24 mouse cellular contexts compared by ENCODE assay signal in the genomic region with DNA sequence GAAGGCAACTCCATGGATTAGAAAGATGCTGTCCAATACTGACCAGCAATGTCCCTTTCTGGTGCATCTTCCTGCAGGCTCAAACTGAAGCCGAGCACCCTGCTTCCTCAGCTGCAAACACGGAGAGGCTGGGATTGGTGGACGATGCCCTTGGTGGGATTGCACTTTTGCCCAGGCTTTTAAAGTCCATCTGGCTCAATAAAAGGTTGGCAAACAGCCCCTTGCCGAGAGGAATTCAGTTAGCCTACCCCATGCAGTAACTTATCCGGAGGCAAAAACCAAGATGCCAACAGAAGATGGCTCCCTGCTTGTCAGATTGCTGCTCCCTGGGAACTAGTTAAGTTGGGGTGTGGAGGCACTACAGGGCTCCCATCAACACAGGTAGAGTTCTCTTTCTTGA.
DNase-seq lines count a peak whose midpoint lies in the region; ATAC-seq and TF ChIP-seq lines count a peak whose summit lies in the region.
"Had no signal": no experiment of that assay in that cellular context is flagged by ENCODE, and none has a peak within 500 bp of the region (broad histone marks: within the 10 kb centered on the region; RNA-seq: fewer than 3 reads in every experiment).

No protein-coding gene starts in this region.

- no peak for TF ChIP-seq CTCF in kidney, adult 2 months (conservative IDR thresholded peaks at IDR 0.05; ENCODE audit: insufficient read depth, insufficient read length, low read depth, low read length)

- 57% methylated on average over 5 of the region's 5 CpGs for whole genome bisulfite sequencing in kidney, adult 2 months
- WGBS in kidney, embryonic 15.5 days: 65% methylated on average over 5 of the region's 5 CpGs

- no peak overlapping the region for H3K27ac ChIP-seq in kidney, adult 2 months (ENCODE audit: insufficient read depth, low read depth, low read length)
- H3K27ac ChIP-seq in kidney, embryonic 15.5 days: no peak overlapping the region
- H3K27ac ChIP-seq: embryonic facial prominence, embryonic 10.5 days; embryonic facial prominence, embryonic 12.5 days; forebrain, embryonic 13.5 days; forebrain, embryonic 15.5 days had no signal

- no peak for ATAC-seq in kidney, embryonic 15.5 days (replicated peaks; ENCODE audit: low FRiP score)
- ATAC-seq: activated CD4-positive, CD25-positive, alpha-beta regulatory T cell, adult 4 months; CD4-positive, CD25-positive, alpha-beta regulatory T cell, adult 4 months; forebrain, embryonic 13.5 days; forebrain, embryonic 15.5 days; forebrain, postnatal 0 days; Patski had no signal

- no peaks in the 10 kb centered on the region for H3K9me3 ChIP-seq in kidney, embryonic 15.5 days (replicated peaks)
- H3K9me3 ChIP-seq: embryonic facial prominence, embryonic 10.5 days; embryonic facial prominence, embryonic 12.5 days; forebrain, embryonic 13.5 days; forebrain, embryonic 15.5 days; G1E had no signal

- intact Hi-C loops in left cerebral cortex, postnatal 4 days (cut with DNase I): no loop called here
- intact Hi-C loops in left cerebral cortex, postnatal 25 days (cut with DNase I): no loop called here

- H3K36me3 ChIP-seq in kidney, adult 2 months (ENCODE audit: control insufficient read depth, insufficient read depth, low read length): no peaks in the 10 kb centered on the region
- no peaks in the 10 kb centered on the region for H3K36me3 ChIP-seq in kidney, embryonic 15.5 days
- H3K36me3 ChIP-seq: embryonic facial prominence, embryonic 10.5 days; embryonic facial prominence, embryonic 12.5 days; forebrain, embryonic 15.5 days; G1E had no signal

- H3K4me3 ChIP-seq in kidney, adult 2 months (ENCODE audit: insufficient read depth, low read depth, low read length): no peak overlapping the region
- H3K4me3 ChIP-seq in kidney, embryonic 15.5 days (replicated peaks): no peak overlapping the region
- H3K4me3 ChIP-seq: embryonic facial prominence, embryonic 10.5 days; embryonic facial prominence, embryonic 12.5 days; forebrain, embryonic 13.5 days; forebrain, embryonic 15.5 days had no signal

- H3K4me2 ChIP-seq in kidney, embryonic 15.5 days: no peak overlapping the region
- H3K4me2 ChIP-seq: embryonic facial prominence, embryonic 12.5 days; forebrain, embryonic 13.5 days; forebrain, embryonic 15.5 days had no signal

- peak; percentile 71 to 79 for DNase-seq in cerebellum, postnatal 10 days
- DNase-seq in cerebellum, adult 18-20 months: no peak
- peak; percentile 50 for DNase-seq in heart, adult 11 months
- no peak for DNase-seq in heart, postnatal 4 days
- peak; percentile 11 for DNase-seq in kidney, adult 2 months
- peak; percentile 45 for DNase-seq in left cerebral cortex, postnatal 4 days
- DNase-seq in left cerebral cortex, postnatal 25 days (ENCODE audit: low spot score in 2 of 2): no peak
- DNase-seq: adrenal gland, adult 8-10 months; adrenal gland, postnatal 14 days; adrenal gland, postnatal 36 days; B cell, adult 2 months; cerebellum, adult 2 months; cerebellum, adult 9-10 months; forebrain, postnatal 0 days had no signal

- H3K9ac ChIP-seq in kidney, embryonic 15.5 days: no peak overlapping the region
- H3K9ac ChIP-seq: embryonic facial prominence, embryonic 12.5 days; forebrain, embryonic 13.5 days; forebrain, embryonic 15.5 days; forebrain, postnatal 0 days had no signal

- H3K4me1 ChIP-seq in kidney, adult 2 months (ENCODE audit: control insufficient read depth, insufficient read depth, low read length): no peaks in the 10 kb centered on the region
- peaks cover 5% of the 10 kb centered on the region for H3K4me1 ChIP-seq in kidney, embryonic 15.5 days

- no peaks in the 10 kb centered on the region for H3K27me3 ChIP-seq in kidney, adult 2 months (replicated peaks; ENCODE audit: control insufficient read depth, insufficient read depth, low read length)
- H3K27me3 ChIP-seq in kidney, embryonic 15.5 days: 0 out of 2 replicates have a peak, but pooled peaks cover under 1% of the 10 kb centered on the region
- H3K27me3 ChIP-seq: CH12.LX; embryonic facial prominence, embryonic 12.5 days; forebrain, embryonic 13.5 days; forebrain, embryonic 15.5 days had no signal

- no peak for TF ChIP-seq POLR2A in kidney, adult 2 months (IDR thresholded peaks at IDR 0.05; ENCODE audit: low read depth, low read length)

Comparison
In these comparisons a context has a peak if more than half of its experiments do, and no peak if none do; other contexts are left out.
1. DNase-seq: peak in cerebellum, postnatal 10 days (2 of 2), heart, adult 11 months (single experiment), kidney, adult 2 months (single experiment) and left cerebral cortex, postnatal 4 days (single experiment); none in cerebellum, adult 18-20 months (0 of 2), heart, postnatal 4 days (single experiment) and left cerebral cortex, postnatal 25 days (0 of 2).